Mouse (Mus musculus): ENCODE measurements at regions not wholly inside any gene's neighbourhood (a gene's known extent, or its start where the extent isn't known, plus 50 kb on each side); places are given as distances from the start of the nearest gene placed in this dataset.

DNA sequence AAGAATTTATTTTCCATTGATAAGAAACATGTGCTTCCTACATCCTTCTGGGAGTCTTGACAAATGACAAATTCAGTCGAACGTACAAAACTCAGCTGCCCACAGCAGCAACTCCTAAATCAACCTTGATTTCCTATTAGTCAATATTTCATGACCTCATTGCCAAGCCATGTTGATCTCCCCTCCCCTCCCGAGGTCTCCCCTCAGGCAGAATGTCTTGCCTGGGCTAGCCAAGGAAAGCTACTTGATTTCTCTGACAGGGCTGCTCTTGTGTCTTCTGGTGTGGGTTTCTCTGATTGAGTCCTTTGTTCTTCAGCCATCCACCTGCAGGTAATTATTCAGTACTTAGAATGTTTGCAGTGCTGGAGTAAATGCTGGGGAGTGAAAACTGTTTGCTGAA, 58.7 kb upstream of the Tpm1 start:
- no peaks in the 10 kb centered on the region for H3K4me1 ChIP-seq (ENCODE audit: insufficient read depth, low read depth, low read length)
- ATAC-seq (peak; percentile 25), DNase-seq (ENCODE audit: low spot score) (peak; percentile 45)
- no peak overlapping the region for H3K4me2 ChIP-seq (replicated peaks; ENCODE audit: low read depth, low read length)
- no peaks in the 10 kb centered on the region for H3K9me3 ChIP-seq (ENCODE audit: low read length)
- WGBS, result 11% methylated on average over 3 of the region's 3 CpGs
- no peak overlapping the region for H3K9ac ChIP-seq (replicated peaks; ENCODE audit: low read depth)
- no peaks in the 10 kb centered on the region for H3K36me3 ChIP-seq (ENCODE audit: insufficient read depth, low read length)
- no peak overlapping the region for H3K4me3 ChIP-seq (ENCODE audit: low read depth, low read length)
- no peaks in the 10 kb centered on the region for H3K27me3 ChIP-seq (replicated peaks; ENCODE audit: insufficient read depth, low read length)
- H3K27ac ChIP-seq (ENCODE audit: low read length), result no peak overlapping the region
- TF ChIP-seq EP300 (IDR thresholded peaks at IDR 0.05) (no peak), CTCF (IDR thresholded peaks at IDR 0.05) (no peak)

DNA sequence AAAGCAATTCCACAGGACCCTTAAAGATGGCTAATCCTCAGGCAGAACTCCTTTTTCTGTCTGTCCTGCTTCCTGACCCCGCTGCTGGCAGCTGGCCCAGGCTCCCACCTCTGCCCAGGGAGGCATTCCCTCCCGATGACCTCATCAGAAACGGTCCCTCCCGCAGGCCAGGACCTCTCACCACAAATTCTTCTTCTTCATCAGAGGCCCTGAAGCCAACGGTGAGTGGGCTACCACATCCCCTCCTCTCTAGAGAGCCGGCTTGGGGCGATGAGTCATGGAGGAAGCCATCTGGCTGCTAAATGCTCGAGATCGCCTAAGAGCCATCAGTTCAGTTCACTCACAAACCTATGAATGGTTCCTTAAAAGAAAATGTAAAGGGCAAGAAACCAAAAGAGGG, 56.7 kb upstream of the Tpm1 start:
- WGBS, result 8% methylated on average over 9 of the region's 9 CpGs
- Histone ChIP-seq H3K4me1 (ENCODE audit: insufficient read depth, low read depth, low read length) (no peaks in the 10 kb centered on the region), H3K9me3 (ENCODE audit: low read length) (no peaks in the 10 kb centered on the region), H3K9ac (replicated peaks; ENCODE audit: low read depth) (no peak overlapping the region), H3K4me3 (ENCODE audit: low read depth, low read length) (no peak overlapping the region), H3K36me3 (ENCODE audit: insufficient read depth, low read length) (no peaks in the 10 kb centered on the region), H3K27ac (ENCODE audit: low read length) (no peak overlapping the region), H3K4me2 (replicated peaks; ENCODE audit: low read depth, low read length) (no peak overlapping the region), H3K27me3 (replicated peaks; ENCODE audit: insufficient read depth, low read length) (no peaks in the 10 kb centered on the region)
- TF ChIP-seq CTCF (IDR thresholded peaks at IDR 0.05), result no peak
- TF ChIP-seq EP300 (IDR thresholded peaks at IDR 0.05), result no peak
- ATAC-seq, result peak; percentile 55
- peak; percentile 43 for DNase-seq (ENCODE audit: low spot score)

DNA sequence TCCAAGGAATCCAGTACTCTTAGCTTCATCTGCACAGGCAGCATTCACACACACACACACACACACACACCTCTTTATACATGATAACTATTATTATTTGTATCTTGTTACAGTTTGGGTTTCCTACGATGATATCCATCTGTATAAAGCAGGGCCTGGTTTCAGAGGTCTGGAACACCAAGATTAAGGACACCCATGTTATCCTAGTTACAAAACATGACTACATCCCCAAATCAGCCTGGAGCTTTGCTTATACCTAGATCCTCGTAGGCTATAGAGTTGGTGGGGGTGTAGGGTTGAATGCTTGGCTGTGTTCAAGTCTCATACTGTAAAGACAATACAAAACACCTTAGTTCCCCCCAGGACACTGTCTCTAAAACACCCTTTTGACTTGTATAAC, 56.0 kb upstream of the Tpm1 start:
- WGBS, result 77% methylated on average over 2 of the region's 2 CpGs
- Histone ChIP-seq H3K4me3 (ENCODE audit: low read depth, low read length) (no peak overlapping the region), H3K36me3 (ENCODE audit: insufficient read depth, low read length) (no peaks in the 10 kb centered on the region), H3K9ac (replicated peaks; ENCODE audit: low read depth) (no peak overlapping the region), H3K27me3 (replicated peaks; ENCODE audit: insufficient read depth, low read length) (no peaks in the 10 kb centered on the region), H3K9me3 (ENCODE audit: low read length) (no peaks in the 10 kb centered on the region), H3K4me1 (ENCODE audit: insufficient read depth, low read depth, low read length) (no peaks in the 10 kb centered on the region), H3K4me2 (replicated peaks; ENCODE audit: low read depth, low read length) (no peak overlapping the region), H3K27ac (ENCODE audit: low read length) (no peak overlapping the region)
- DNase-seq (ENCODE audit: low spot score), result no peak
- no peak for ATAC-seq
- TF ChIP-seq CTCF (IDR thresholded peaks at IDR 0.05), result no peak
- no peak for TF ChIP-seq EP300 (IDR thresholded peaks at IDR 0.05)

DNA sequence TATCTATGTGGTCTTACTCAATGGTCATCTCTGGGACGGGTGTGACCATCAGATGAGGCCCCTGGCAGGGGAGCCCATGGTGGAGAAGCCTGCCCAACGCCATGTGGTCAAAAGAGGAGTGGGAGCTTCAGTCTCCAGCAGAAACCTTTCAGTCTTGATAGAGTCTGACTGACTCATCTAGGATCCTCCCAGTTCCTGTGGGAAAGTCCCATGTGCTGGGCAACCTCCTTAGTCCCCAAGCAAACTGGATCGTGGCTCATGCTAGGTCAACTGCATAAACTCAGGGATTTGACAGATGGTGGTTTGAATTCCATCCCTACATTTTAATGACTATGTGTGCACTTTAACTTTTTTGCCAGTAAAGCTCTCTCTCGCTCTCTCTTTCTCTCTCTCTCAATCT, 55.4 kb upstream of the Tpm1 start:
- TF ChIP-seq CTCF (IDR thresholded peaks at IDR 0.05) (no peak), EP300 (IDR thresholded peaks at IDR 0.05) (no peak)
- DNase-seq (ENCODE audit: low spot score), result no peak

DNA sequence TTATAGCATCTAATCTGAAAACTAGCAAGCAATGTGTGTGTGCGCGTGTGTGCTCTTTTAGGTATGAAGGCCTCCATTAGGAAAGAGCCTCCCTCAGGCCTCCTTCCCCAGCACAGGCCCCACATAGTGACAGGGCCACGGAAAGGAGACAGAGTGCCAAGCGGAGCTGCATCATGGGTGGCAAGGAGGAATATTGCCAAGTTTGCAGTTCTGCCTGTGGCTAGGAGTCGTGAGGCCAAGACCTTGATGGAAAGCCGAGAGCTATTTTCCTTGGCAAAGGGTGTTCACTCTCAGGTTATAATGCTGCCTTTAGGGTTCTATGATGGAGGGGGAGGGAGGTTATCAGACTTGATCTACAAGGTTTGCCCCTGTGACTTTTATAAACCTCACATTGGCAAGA, 53.4 kb upstream of the Tpm1 start:
- Histone ChIP-seq H3K4me3 (ENCODE audit: low read depth, low read length) (no peak overlapping the region), H3K9me3 (ENCODE audit: low read length) (no peaks in the 10 kb centered on the region), H3K4me1 (ENCODE audit: insufficient read depth, low read depth, low read length) (no peaks in the 10 kb centered on the region), H3K4me2 (replicated peaks; ENCODE audit: low read depth, low read length) (no peak overlapping the region), H3K27me3 (replicated peaks; ENCODE audit: insufficient read depth, low read length) (no peaks in the 10 kb centered on the region), H3K27ac (ENCODE audit: low read length) (no peak overlapping the region), H3K36me3 (ENCODE audit: insufficient read depth, low read length) (no peaks in the 10 kb centered on the region), H3K9ac (replicated peaks; ENCODE audit: low read depth) (no peak overlapping the region)
- DNase-seq (ENCODE audit: low spot score) (no peak), ATAC-seq (no peak)
- WGBS, result 67% methylated on average over 6 of the region's 6 CpGs
- no peak for TF ChIP-seq EP300 (IDR thresholded peaks at IDR 0.05)
- no peak for TF ChIP-seq CTCF (IDR thresholded peaks at IDR 0.05)

More for the DNA sequence above, 55.4 kb upstream of the Tpm1 start:
- 74% methylated on average over 4 of the region's 4 CpGs for WGBS
- no peak overlapping the region for H3K4me2 ChIP-seq (replicated peaks; ENCODE audit: low read depth, low read length)
- no peaks in the 10 kb centered on the region for H3K36me3 ChIP-seq (ENCODE audit: insufficient read depth, low read length)
- no peak overlapping the region for H3K4me3 ChIP-seq (ENCODE audit: low read depth, low read length)
- no peaks in the 10 kb centered on the region for H3K9me3 ChIP-seq (ENCODE audit: low read length)
- H3K9ac ChIP-seq (replicated peaks; ENCODE audit: low read depth), result no peak overlapping the region
- H3K4me1 ChIP-seq (ENCODE audit: insufficient read depth, low read depth, low read length), result no peaks in the 10 kb centered on the region
- H3K27me3 ChIP-seq (replicated peaks; ENCODE audit: insufficient read depth, low read length), result no peaks in the 10 kb centered on the region
- H3K27ac ChIP-seq (ENCODE audit: low read length), result no peak overlapping the region
- ATAC-seq, result no peak

DNA sequence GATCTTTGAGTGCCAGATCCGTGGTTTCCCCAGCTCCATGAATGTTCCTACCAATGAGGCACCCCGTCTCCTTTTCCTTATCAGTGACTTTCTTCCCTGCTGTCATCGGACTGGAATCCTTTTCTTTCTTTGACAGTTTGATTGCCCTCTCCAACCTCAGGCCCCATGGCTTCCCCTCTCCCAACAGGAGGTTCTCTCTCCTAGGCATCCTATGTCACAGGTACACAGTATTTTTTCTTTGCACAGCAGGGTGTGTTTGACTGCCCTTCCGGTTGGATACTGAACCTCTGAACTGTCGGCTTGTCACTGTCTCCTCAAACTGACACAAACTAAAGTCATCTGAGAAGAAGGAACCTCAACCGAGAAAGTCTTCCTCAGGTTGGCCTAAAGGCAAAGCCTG, 50.3 kb upstream of the Tpm1 start:
- Histone ChIP-seq H3K27ac (ENCODE audit: low read length) (no peak overlapping the region), H3K9ac (replicated peaks; ENCODE audit: low read depth) (no peak overlapping the region), H3K36me3 (ENCODE audit: insufficient read depth, low read length) (no peaks in the 10 kb centered on the region), H3K4me3 (ENCODE audit: low read depth, low read length) (no peak overlapping the region), H3K4me1 (ENCODE audit: insufficient read depth, low read depth, low read length) (no peaks in the 10 kb centered on the region), H3K27me3 (replicated peaks; ENCODE audit: insufficient read depth, low read length) (no peaks in the 10 kb centered on the region), H3K9me3 (ENCODE audit: low read length) (no peaks in the 10 kb centered on the region), H3K4me2 (replicated peaks; ENCODE audit: low read depth, low read length) (no peak overlapping the region)
- 54% methylated on average over 6 of the region's 6 CpGs for WGBS
- ATAC-seq, result no peak
- TF ChIP-seq EP300 (IDR thresholded peaks at IDR 0.05) (no peak), CTCF (IDR thresholded peaks at IDR 0.05) (no peak)
- no peak for DNase-seq (ENCODE audit: low spot score)
